Mouse (Mus musculus): ENCODE data around the gene Fis1. TPM values are rescaled to one million over a fixed set of nuclear protein-coding genes. Genes with fewer than 3 reads are reported as not detected.

The Fis1 gene
- polyA plus RNA-seq, 1 experiment: 217 TPM

DNA sequence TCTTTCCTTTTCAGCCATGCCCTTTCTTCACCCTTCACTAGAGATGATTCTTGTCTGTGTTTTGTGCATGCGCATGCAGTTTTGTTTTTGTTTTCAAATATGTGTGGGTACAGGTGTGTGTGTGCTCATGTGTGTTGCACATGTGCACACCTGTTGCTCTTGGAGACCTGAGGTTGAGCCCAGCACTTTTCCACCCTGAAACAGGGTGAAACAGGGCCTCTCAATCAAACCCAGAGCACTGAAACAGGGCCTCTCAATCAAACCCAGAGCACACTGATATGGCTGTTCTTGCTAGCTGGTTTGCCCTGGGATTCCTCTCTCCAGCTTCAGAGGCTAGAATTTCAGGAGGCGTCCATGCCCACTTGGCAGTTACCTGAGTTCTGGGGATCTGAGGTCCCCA, 47.5 kb downstream of the Fis1 start:
- Histone ChIP-seq H3K4me3 (replicated peaks; ENCODE audit: extremely low read depth, low read depth, low read length) (no peak overlapping the region), H3K4me1 (ENCODE audit: control insufficient read depth, insufficient read depth, low read length) (no peaks in the 10 kb centered on the region)
- 84% methylated on average over 2 of the region's 2 CpGs for WGBS
- TF ChIP-seq POLR2A (IDR thresholded peaks at IDR 0.05; ENCODE audit: borderline replicate concordance, extremely low read depth, low read depth, low read length) (no peak), CTCF (IDR thresholded peaks at IDR 0.05; ENCODE audit: insufficient read depth, low read length) (no peak)
- DNase-seq: no peak

DNA sequence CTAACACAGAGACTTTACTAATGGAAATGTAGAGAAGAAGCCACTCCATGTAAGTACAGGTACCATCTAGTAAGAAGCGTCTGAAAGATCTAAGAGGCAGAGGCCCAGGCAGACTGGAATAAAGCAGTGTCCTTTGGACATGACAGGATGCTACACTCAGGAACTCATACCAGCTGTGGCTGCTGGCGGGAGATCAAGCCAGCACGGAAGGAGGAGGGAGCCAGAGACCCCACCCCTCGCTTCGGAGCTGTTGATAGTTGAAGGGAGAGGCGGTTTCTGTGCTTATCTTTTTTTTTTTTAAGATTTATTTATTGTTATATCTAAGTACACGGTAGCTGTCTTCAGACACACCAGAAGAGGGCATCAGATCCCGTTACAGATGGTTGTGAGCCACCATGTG, 54.2 kb downstream of the Fis1 start:
- H3K4me3 ChIP-seq (replicated peaks; ENCODE audit: extremely low read depth, low read depth, low read length): no peak overlapping the region
- 24% methylated on average over 8 of the region's 8 CpGs for WGBS
- DNase-seq: no peak
- no peaks in the 10 kb centered on the region for H3K4me1 ChIP-seq (ENCODE audit: control insufficient read depth, insufficient read depth, low read length)
- TF ChIP-seq CTCF (IDR thresholded peaks at IDR 0.05; ENCODE audit: insufficient read depth, low read length) (no peak), POLR2A (IDR thresholded peaks at IDR 0.05; ENCODE audit: borderline replicate concordance, extremely low read depth, low read depth, low read length) (no peak)

DNA sequence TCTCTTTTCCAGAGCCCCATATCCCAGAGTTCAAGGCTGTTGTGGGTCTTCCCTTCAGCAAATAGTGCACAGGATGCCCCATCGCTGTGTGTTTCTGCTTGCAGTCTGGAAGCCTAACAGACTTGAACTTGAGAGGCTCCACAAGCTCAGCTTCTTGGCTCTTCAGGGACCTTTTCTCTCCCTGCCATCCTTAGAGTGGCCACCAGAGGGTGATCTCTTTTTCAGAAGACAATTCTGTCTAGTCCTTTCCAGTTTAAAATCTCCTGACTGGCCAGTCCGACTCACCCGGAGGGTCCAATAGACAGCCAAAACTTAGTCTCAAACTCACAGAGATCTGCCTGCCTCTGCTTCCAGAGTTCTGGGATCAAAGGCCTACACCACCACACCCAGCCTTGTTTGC, 56.9 kb downstream of the Fis1 start:
- 20% methylated on average over 3 of the region's 3 CpGs for WGBS
- DNase-seq: no peak
- H3K4me1 ChIP-seq (ENCODE audit: control insufficient read depth, insufficient read depth, low read length): no peaks in the 10 kb centered on the region
- TF ChIP-seq CTCF (IDR thresholded peaks at IDR 0.05; ENCODE audit: insufficient read depth, low read length) (0 out of 2 replicates have a peak, but pooled peaks have one; percentile 4), POLR2A (IDR thresholded peaks at IDR 0.05; ENCODE audit: borderline replicate concordance, extremely low read depth, low read depth, low read length) (no peak)
- no peak overlapping the region for H3K4me3 ChIP-seq (replicated peaks; ENCODE audit: extremely low read depth, low read depth, low read length)

DNA sequence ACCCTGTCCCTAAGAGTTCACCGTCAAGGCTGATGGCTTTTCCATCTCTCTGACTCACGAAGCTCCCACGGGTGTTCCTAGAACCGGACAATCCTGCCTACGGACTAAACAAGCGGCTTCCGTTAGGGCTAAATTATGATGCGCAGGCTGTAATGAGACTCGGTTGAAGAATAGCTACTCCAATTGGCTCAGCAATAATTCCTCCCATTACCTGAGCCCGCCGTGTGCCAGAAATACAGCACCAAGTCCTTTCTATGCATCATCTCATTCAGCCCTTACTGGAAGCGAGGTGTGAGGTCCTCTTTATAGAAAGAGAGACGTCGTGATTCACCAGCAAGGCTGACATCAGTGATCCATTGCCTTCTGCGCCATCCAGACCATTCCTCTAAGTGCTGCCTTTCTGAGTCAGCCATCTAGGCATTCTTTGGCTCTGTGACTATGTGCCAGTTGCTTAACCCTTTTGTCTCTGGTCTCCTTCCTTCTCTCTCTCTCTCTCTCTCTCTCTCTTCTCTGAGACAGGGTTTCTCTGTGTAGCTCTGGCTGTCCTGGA, 59.4 kb downstream of the Fis1 start:
- H3K4me1 ChIP-seq (ENCODE audit: control insufficient read depth, insufficient read depth, low read length): no peaks in the 10 kb centered on the region
- no peak for DNase-seq
- WGBS: 68% methylated on average over 15 of the region's 15 CpGs
- H3K4me3 ChIP-seq (replicated peaks; ENCODE audit: extremely low read depth, low read depth, low read length): no peak overlapping the region
- TF ChIP-seq POLR2A (IDR thresholded peaks at IDR 0.05; ENCODE audit: borderline replicate concordance, extremely low read depth, low read depth, low read length) (no peak), CTCF (IDR thresholded peaks at IDR 0.05; ENCODE audit: insufficient read depth, low read length) (no peak)

Other genes with a start within 250 kb of the Fis1 start
- 1.5 and 2.0 TPM in 2 replicates for gene Col26a1, start 70.1 kb upstream of the Fis1 start, polyA plus RNA-seq (2012; rRNA removed)
- 10.8 and 13.4 TPM in 2 replicates for gene Ift22, start 45.1 kb upstream of the Fis1 start, polyA plus RNA-seq (2012; rRNA removed)
- 20.6 and 27.6 TPM in 2 replicates for gene Cldn15, start 13.3 kb downstream of the Fis1 start, polyA plus RNA-seq (2012; rRNA removed)
- gene Plod3, start 33.7 kb downstream of the Fis1 start, polyA plus RNA-seq (2012; rRNA removed): 84.8 and 85.6 TPM in 2 replicates
- gene Znhit1, start 34.7 kb downstream of the Fis1 start, polyA plus RNA-seq (2012; rRNA removed): 70.3 and 82.0 TPM in 2 replicates
- 0.03 TPM in 1 of 2 replicates, not detected in the other for gene Vgf, start 73.1 kb downstream of the Fis1 start, polyA plus RNA-seq (2012; rRNA removed)
- 29.0 and 32.0 TPM in 2 replicates for gene Ap1s1, start 92.9 kb downstream of the Fis1 start, polyA plus RNA-seq (2012; rRNA removed)
- gene Serpine1, start 119.0 kb downstream of the Fis1 start, polyA plus RNA-seq (2012; rRNA removed): 19.8 and 22.0 TPM in 2 replicates
- gene Trim56, start 162.9 kb downstream of the Fis1 start, polyA plus RNA-seq (2012; rRNA removed): 24.4 and 26.8 TPM in 2 replicates
- gene Muc3, start 196.0 kb downstream of the Fis1 start, polyA plus RNA-seq (2012; rRNA removed): 4.3 TPM in 1 of 2 replicates, not detected in the other